Mouse (Mus musculus) erythroblast, adult 5-6 weeks (primary cell): ENCODE results near the gene Cbs. TPM values are rescaled to one million over a fixed set of nuclear protein-coding genes. Genes with fewer than 3 reads are reported as not detected.
A peak's percentile ranks its signal among the peaks of the same experiment; 100 is the strongest.

ENCODE experiments used
- ATAC-seq: replicated peaks from 2 replicates; pipeline ENCODE4 v1.8.0; 2016; ENCODE audit warnings: moderate number of reproducible peaks, mild to moderate bottlenecking, moderate TSS enrichment, inconsistent platforms; ENCODE audit not compliant: poor library complexity, low FRiP score, severe bottlenecking
- total RNA-seq, 2 experiments: library from RNA; stranded (forward) in 1 of 2; stranded (reverse) in 1 of 2; fragments of 150-400 nt in 1 of 2; fragments of 200-764, 138-1000 nt in 1 of 2; gene quantifications; 2 replicates each; pipeline versions ENCODE4 v1.2.3 to v1.2.4; 2015 to 2017; ENCODE audit warnings: low replicate concordance in 2 of 2

The Cbs gene
- total RNA-seq (2015; ENCODE audit: low replicate concordance) (not detected in 2 replicates), total RNA-seq (2017; ENCODE audit: low replicate concordance) (not detected in 2 replicates)

GRCm38 (mm10) chr17:31636942-31637811 lies at the start of gene Cbs:
TSS of gene Cbs (minus strand) at chr17:31637238.
- ATAC-seq, result no peak

GRCm38 (mm10) chr17:31686225-31686564 lies 49.2 kb upstream of the Cbs start:
- no peak for ATAC-seq

GRCm38 (mm10) chr17:31685514-31686224 lies 48.6 kb upstream of the Cbs start:
- peak; percentile 67 for ATAC-seq

GRCm38 (mm10) chr17:31680450-31680849 lies 43.4 kb upstream of the Cbs start:
- no peak for ATAC-seq

- no peak for ATAC-seq
These were observed 40.5 kb upstream of the Cbs start, which contains the start of gene Cryaa for GRCm38 (mm10) chr17:31677507-31677906. TSS of gene Cryaa (plus strand) at chr17:31677807.

- no peak for ATAC-seq
These were observed 37.4 kb upstream of the Cbs start for GRCm38 (mm10) chr17:31674426-31674825.

- no peak for ATAC-seq
These were observed 35.2 kb upstream of the Cbs start for GRCm38 (mm10) chr17:31672279-31672678.

- ATAC-seq, result no peak
These were observed 34.7 kb upstream of the Cbs start for GRCm38 (mm10) chr17:31671698-31672097.

- no peak for ATAC-seq
These were observed 33.1 kb upstream of the Cbs start for GRCm38 (mm10) chr17:31670163-31670562.

GRCm38 (mm10) chr17:31668306-31668705 lies 31.3 kb upstream of the Cbs start:
- no peak for ATAC-seq

- ATAC-seq, result peak; percentile 88
These were observed 27.7 kb upstream of the Cbs start for GRCm38 (mm10) chr17:31664760-31665159.

- no peak for ATAC-seq
These were observed 25.8 kb upstream of the Cbs start for GRCm38 (mm10) chr17:31662855-31663254.

GRCm38 (mm10) chr17:31660661-31661250 lies 23.7 kb upstream of the Cbs start:
- ATAC-seq, result no peak

- ATAC-seq, result peak; percentile 99
These were observed 21.6 kb upstream of the Cbs start, which contains the start of gene U2af1 for GRCm38 (mm10) chr17:31658468-31659185. TSS of gene U2af1 (minus strand) at chr17:31658892.

- ATAC-seq, result no peak
These were observed 21.1 kb upstream of the Cbs start for GRCm38 (mm10) chr17:31658136-31658467.

- no peak for ATAC-seq
These were observed 20.3 kb upstream of the Cbs start for GRCm38 (mm10) chr17:31657141-31657983.

GRCm38 (mm10) chr17:31656682-31657081 lies 19.6 kb upstream of the Cbs start:
- ATAC-seq, result no peak

- ATAC-seq, result no peak
These were observed 18.3 kb upstream of the Cbs start for GRCm38 (mm10) chr17:31655366-31655765.

- no peak for ATAC-seq
These were observed 16.2 kb upstream of the Cbs start for GRCm38 (mm10) chr17:31653277-31653676.
